Mouse (Mus musculus): ENCODE measurements around the gene Recql. TPM values are rescaled to one million over a fixed set of nuclear protein-coding genes. Genes with fewer than 3 reads are reported as not detected.

The Recql gene
- 10 to 100 TPM; 35.1 to 47.3 TPM for total RNA-seq (2023)

GRCm38 (mm10) chr6:142387011-142387754 lies at the start of gene Recql, which contains the start of gene Golt1b:
Recql (minus strand) TSS chr6:142387087.
Golt1b (plus strand) TSS chr6:142387221.

GRCm38 (mm10) chr6:142412906-142413491 lies 26.1 kb upstream of the Recql start, which contains the start of gene Spx:
Spx (plus strand) TSS chr6:142413441.

GRCm38 (mm10) chr6:142345440-142346038 lies 41.3 kb downstream of the Recql start, which contains the start of gene Pyroxd1:
Pyroxd1 (plus strand) TSS chr6:142345654.

GRCm38 (mm10) chr6:142322881-142323280 lies 64.0 kb downstream of the Recql start, which contains the start of gene Slco1a5:
Slco1a5 (minus strand) TSS chr6:142322981.

Other genes starting within 250 kb of the Recql start
- 1 to 10 TPM in 1 of 2 experiments, not detected in 1; 1.5 TPM for gene Slco1a6, start 178.6 kb downstream of the Recql start, total RNA-seq (2023)
- gene Iapp, start 88.7 kb downstream of the Recql start, total RNA-seq (2023), result not detected
- not detected for gene Slco1a5, start 64.1 kb downstream of the Recql start, total RNA-seq (2023)
- gene Pyroxd1, start 41.4 kb downstream of the Recql start, total RNA-seq (2023), result 10 to 100 TPM; 21.2 to 23.2 TPM
- gene Golt1b, start 134 bp upstream of the Recql start, total RNA-seq (2023), result 10 to 100 TPM; 27.6 to 28.5 TPM
- gene Spx, start 26.4 kb upstream of the Recql start, total RNA-seq (2023), result 1 to 10 TPM in 1 of 2 experiments, under 1 TPM in 1; 0.79 to 1.2 TPM
- not detected for gene Gys2, start 86.0 kb upstream of the Recql start, total RNA-seq (2023)
- gene Ldhb, start 120.9 kb upstream of the Recql start, total RNA-seq (2023), result 10 to 100 TPM; 24.9 to 29.0 TPM
- gene Kcnj8, start 184.5 kb upstream of the Recql start, total RNA-seq (2023), result under 1 TPM in 1 of 2 experiments, not detected in 1; 0.70 TPM

Data from T-cell, adult 66 days (primary cell).